Mouse (Mus musculus) liver, embryonic 14.5 days (tissue): ENCODE data around the gene Slc25a51. TPM values are rescaled to one million over a fixed set of nuclear protein-coding genes. Genes with fewer than 3 reads are reported as not detected.

Source experiments
- ATAC-seq: fragments of 200-750 bp; cut with Nextera tagmentation; 2 replicates; pipeline ENCODE4 v1.8.0; 2017; ENCODE audit warnings: moderate number of reproducible peaks, mild to moderate bottlenecking, moderate library complexity; ENCODE audit not compliant: insufficient read depth
- DNase-seq, 3 experiments: peaks; one replicate each; pipeline ENCODE4 v3.0.0-alpha.2; 2012 to 2013; ENCODE audit warnings: low read depth in 3 of 3, low spot score in 3 of 3
- H3K27ac ChIP-seq: fragments of 300-500 bp; sonication (generic); 2 replicates; pipeline ENCODE4 v1.5.1; 2014; ENCODE audit warnings: moderate library complexity, mild to moderate bottlenecking, control low read depth, inconsistent platforms
- H3K27me3 ChIP-seq: fragments of 300-500 bp; sonication (generic); 2 replicates; pipeline ENCODE4 v1.6.1; 2014; ENCODE audit warnings: mild to moderate bottlenecking, low read length, moderate library complexity; ENCODE audit not compliant: control insufficient read depth, insufficient read depth
- H3K36me3 ChIP-seq: fragments of 300-500 bp; sonication (generic); replicated peaks from 2 replicates; pipeline ENCODE4 v1.6.1; 2014; ENCODE audit warnings: low read depth; ENCODE audit not compliant: control insufficient read depth, insufficient read depth
- H3K4me1 ChIP-seq, 2 experiments: fragments of 200-500 bp in 1 of 2; fragments of 300-500 bp in 1 of 2; sonication (generic) in 1 of 2; replicated peaks; 2 replicates each; pipeline ENCODE4 v1.6.1; 2012 to 2014; ENCODE audit warnings: antibody characterized with exemption in 1 of 2, inconsistent platforms in 1 of 2, low read length in 1 of 2; ENCODE audit not compliant: control insufficient read depth in 2 of 2, insufficient read depth in 2 of 2
- H3K4me2 ChIP-seq: fragments of 300-500 bp; sonication (generic); 2 replicates; pipeline ENCODE4 v1.6.1; 2014; ENCODE audit warnings: low read depth, mild to moderate bottlenecking, control low read depth, moderate library complexity
- H3K4me3 ChIP-seq, 2 experiments: fragments of 200-500 bp in 1 of 2; fragments of 300-500 bp in 1 of 2; sonication (generic) in 1 of 2; 2 replicates each; pipeline ENCODE4 v1.5.1; 2012 to 2014; ENCODE audit warnings: low read depth in 2 of 2, low read length in 2 of 2, mild to moderate bottlenecking in 2 of 2, control low read depth in 1 of 2, inconsistent platforms in 1 of 2, moderate library complexity in 1 of 2; ENCODE audit not compliant: insufficient read depth in 1 of 2
- H3K9ac ChIP-seq: fragments of 300-500 bp; sonication (generic); replicated peaks from 2 replicates; pipeline ENCODE4 v1.6.1; 2014; ENCODE audit warnings: mild to moderate bottlenecking, control low read depth, moderate library complexity
- H3K9me3 ChIP-seq: fragments of 300-500 bp; sonication (generic); 2 replicates; pipeline ENCODE4 v1.6.1; 2016; ENCODE audit warnings: low read length, mixed read lengths; ENCODE audit not compliant: control insufficient read depth
- CTCF ChIP-seq: IDR thresholded peaks from 2 replicates; pipeline ENCODE4 v1.5.1; 2016; ENCODE audit warnings: antibody characterized with exemption, low read depth, control low read depth
- EP300 ChIP-seq: IDR thresholded peaks from 2 replicates; pipeline ENCODE4 v1.6.1; 2016; ENCODE audit warnings: antibody characterized with exemption, low read depth
- WGBS: fragments of 180-500 bp; shearing (Covaris S2); extraction: QIAGEN DNeasy Blood & Tissue Kit; methylation state at CpG from one replicate; pipeline ENCODE4 v1.1.7; 2014; ENCODE audit not compliant: insufficient replicate concordance; 5-methylcytosine and 5-hydroxymethylcytosine counted together
- microRNA-seq: library from miRNA; unstranded; fragments of <30 nt; microRNA quantifications from one replicate; pipeline ENCODE4, GENCODE M21; 2016
- polyA plus RNA-seq, 2 experiments: library from polyadenylated mRNA; depleted of rRNA in 1 of 2; stranded (reverse) in 1 of 2; unstranded in 1 of 2; fragments of >200 nt; fragmentation: Nextera tagmentation in 1 of 2; extraction: Ambion mirVana in 1 of 2; gene quantifications; 2 replicates each; pipeline versions ENCODE4 v1.2.1 to v1.2.3; 2012 to 2014

Slc25a51 gene
- polyA plus RNA-seq, 2 experiments = 53.4 to 65.5 TPM

- no peak overlapping the region for H3K4me3 ChIP-seq
- no peak overlapping the region for H3K4me2 ChIP-seq
- no peak overlapping the region for H3K9ac ChIP-seq
- no peak for DNase-seq
- WGBS = 77% methylated on average over 4 of the region's 4 CpGs
- H3K27me3 ChIP-seq = no peaks in the 10 kb centered on the region
- TF ChIP-seq CTCF = no peak
- H3K4me1 ChIP-seq = no peaks in the 10 kb centered on the region
- H3K36me3 ChIP-seq = peaks cover 34% of the 10 kb centered on the region
- H3K9me3 ChIP-seq = no peaks in the 10 kb centered on the region
- H3K27ac ChIP-seq = no peak overlapping the region
- no peak for ATAC-seq
Observed at GRCm38 (mm10) chr4:45376573-45376972, 32.0 kb downstream of the Slc25a51 start.

GRCm38 (mm10) chr4:45374879-45375278, 33.7 kb downstream of the Slc25a51 start:
- WGBS = 82% methylated on average over 5 of the region's 5 CpGs
- Histone ChIP-seq H3K4me1 (no peaks in the 10 kb centered on the region), H3K36me3 (peaks cover 43% of the 10 kb centered on the region), H3K27me3 (no peaks in the 10 kb centered on the region), H3K4me2 (no peak overlapping the region), H3K9me3 (no peaks in the 10 kb centered on the region), H3K9ac (no peak overlapping the region), H3K4me3 (no peak overlapping the region), H3K27ac (no peak overlapping the region)
- TF ChIP-seq CTCF (no peak), EP300 (no peak)
- ATAC-seq (no peak), DNase-seq (no peak)

- H3K27ac ChIP-seq = no peak overlapping the region
- WGBS = 73% methylated on average over 3 of the region's 3 CpGs
- H3K36me3 ChIP-seq = peaks cover 40% of the 10 kb centered on the region
- H3K4me2 ChIP-seq = no peak overlapping the region
- H3K9me3 ChIP-seq = no peaks in the 10 kb centered on the region
- no peak overlapping the region for H3K4me3 ChIP-seq
- DNase-seq (no peak), ATAC-seq (no peak)
- TF ChIP-seq CTCF (no peak), EP300 (no peak)
- H3K4me1 ChIP-seq = no peaks in the 10 kb centered on the region
- H3K27me3 ChIP-seq = no peaks in the 10 kb centered on the region
- H3K9ac ChIP-seq = no peak overlapping the region
Observed at GRCm38 (mm10) chr4:45371261-45371660, 37.3 kb downstream of the Slc25a51 start.

GRCm38 (mm10) chr4:45356653-45357052, 51.9 kb downstream of the Slc25a51 start:
- Histone ChIP-seq H3K9me3 (no peaks in the 10 kb centered on the region), H3K36me3 (peaks cover 20% of the 10 kb centered on the region), H3K9ac (no peak overlapping the region), H3K4me3 (no peak overlapping the region), H3K27me3 (no peaks in the 10 kb centered on the region), H3K4me2 (no peak overlapping the region), H3K4me1 (no peaks in the 10 kb centered on the region), H3K27ac (no peak overlapping the region)
- no peak for TF ChIP-seq CTCF
- TF ChIP-seq EP300 = no peak
- WGBS = 72% methylated on average over 3 of the region's 3 CpGs
- DNase-seq = no peak
- ATAC-seq = no peak

Small RNA genes lying within 50 kb of the gene (microRNA-seq; reads per million reads assigned to microRNA genes)
- not detected for gene Gm25692

Other genes with a start within 250 kb of the Slc25a51 start
- gene Frmpd1, start 223.9 kb downstream of the Slc25a51 start, polyA plus RNA-seq (2012; rRNA removed) = 0.10 and 0.16 TPM in 2 replicates
- gene Frmpd1, start 223.9 kb downstream of the Slc25a51 start, polyA plus RNA-seq (2014; fragmentation: Nextera tagmentation; extraction: Ambion mirVana) = 0.08 and 0.28 TPM in 2 replicates
- gene Trmt10b, start 111.6 kb downstream of the Slc25a51 start, polyA plus RNA-seq (2012; rRNA removed) = 1.3 and 2.5 TPM in 2 replicates
- gene Trmt10b, start 111.6 kb downstream of the Slc25a51 start, polyA plus RNA-seq (2014; fragmentation: Nextera tagmentation; extraction: Ambion mirVana) = 4.8 and 5.7 TPM in 2 replicates
- gene Dcaf10, start 66.7 kb downstream of the Slc25a51 start, polyA plus RNA-seq (2012; rRNA removed) = 4.0 TPM in 2 replicates
- gene Dcaf10, start 66.7 kb downstream of the Slc25a51 start, polyA plus RNA-seq (2014; fragmentation: Nextera tagmentation; extraction: Ambion mirVana) = 6.8 and 7.9 TPM in 2 replicates
- 22.9 and 31.6 TPM in 2 replicates for gene Exosc3, start 66.0 kb downstream of the Slc25a51 start, polyA plus RNA-seq (2012; rRNA removed)
- gene Exosc3, start 66.0 kb downstream of the Slc25a51 start, polyA plus RNA-seq (2014; fragmentation: Nextera tagmentation; extraction: Ambion mirVana) = 57.2 and 59.7 TPM in 2 replicates
- gene Shb, start 123.7 kb upstream of the Slc25a51 start, polyA plus RNA-seq (2012; rRNA removed) = 6.7 and 8.8 TPM in 2 replicates
- 5.0 and 6.6 TPM in 2 replicates for gene Shb, start 123.7 kb upstream of the Slc25a51 start, polyA plus RNA-seq (2014; fragmentation: Nextera tagmentation; extraction: Ambion mirVana)